Mouse (Mus musculus) lung, postnatal 0 days (tissue): ENCODE results near the gene Slc29a2. TPM values are rescaled to one million over a fixed set of nuclear protein-coding genes. Genes with fewer than 3 reads are reported as not detected.

Experiments used
- ATAC-seq: fragments of 200-750 bp; cut with Nextera tagmentation; 2 replicates; pipeline ENCODE4 v1.8.0; 2017; ENCODE audit warnings: moderate library complexity
- DNase-seq: peaks from one replicate; pipeline ENCODE4 v3.0.0-alpha.2; 2016; ENCODE audit warnings: low spot score
- H3K27ac ChIP-seq: fragments of 300-500 bp; sonication (generic); 2 replicates; pipeline ENCODE4 v1.5.1; 2014; ENCODE audit warnings: antibody characterized with exemption, mild to moderate bottlenecking, low read length, mixed read lengths
- H3K27me3 ChIP-seq: fragments of 300-500 bp; sonication (generic); replicated peaks from 2 replicates; pipeline ENCODE4 v1.6.1; 2014; ENCODE audit warnings: low read length, mixed read lengths; ENCODE audit not compliant: insufficient read depth
- H3K36me3 ChIP-seq: fragments of 300-500 bp; sonication (generic); 2 replicates; pipeline ENCODE4 v1.6.1; 2014; ENCODE audit warnings: low read length, mixed read lengths; ENCODE audit not compliant: insufficient read depth
- H3K4me1 ChIP-seq: fragments of 300-500 bp; sonication (generic); 2 replicates; pipeline ENCODE4 v1.6.1; 2014; ENCODE audit warnings: antibody characterized with exemption, low read depth, low read length, mixed read lengths; ENCODE audit not compliant: insufficient read depth
- H3K4me2 ChIP-seq: fragments of 300-500 bp; sonication (generic); replicated peaks from 2 replicates; pipeline ENCODE4 v1.6.1; 2014; ENCODE audit warnings: low read depth, mild to moderate bottlenecking, low read length, moderate library complexity, mixed read lengths
- H3K4me3 ChIP-seq: fragments of 300-500 bp; sonication (generic); 2 replicates; pipeline ENCODE4 v1.5.1; 2014; ENCODE audit warnings: low read depth, low read length
- H3K9ac ChIP-seq: fragments of 300-500 bp; sonication (generic); replicated peaks from 2 replicates; pipeline ENCODE4 v1.6.1; 2014; ENCODE audit warnings: low read depth, mild to moderate bottlenecking
- H3K9me3 ChIP-seq: fragments of 300-500 bp; sonication (generic); 2 replicates; pipeline ENCODE4 v1.6.1; 2016; ENCODE audit warnings: low read length, mixed read lengths
- CTCF ChIP-seq: IDR thresholded peaks from 2 replicates; pipeline ENCODE4 v1.5.1; 2016; ENCODE audit warnings: antibody characterized with exemption, mild to moderate bottlenecking
- EP300 ChIP-seq: IDR thresholded peaks from 2 replicates; pipeline ENCODE4 v1.6.1; 2016; ENCODE audit warnings: antibody characterized with exemption, mild to moderate bottlenecking, control low read depth
- WGBS: fragments of 180-500 bp; shearing (Covaris S2); extraction: QIAGEN DNeasy Blood & Tissue Kit; methylation state at CpG from one replicate; pipeline ENCODE4 v1.1.7; 2014; 5-methylcytosine and 5-hydroxymethylcytosine counted together
- polyA plus RNA-seq: library from polyadenylated mRNA; unstranded; fragments of >200 nt; fragmentation: Nextera tagmentation; extraction: Ambion mirVana; gene quantifications from 2 replicates; pipeline ENCODE4 v1.2.1, GENCODE M21; 2015

The Slc29a2 gene
- polyA plus RNA-seq, 1 experiment from 2014 or later = 0.88 TPM

DNA sequence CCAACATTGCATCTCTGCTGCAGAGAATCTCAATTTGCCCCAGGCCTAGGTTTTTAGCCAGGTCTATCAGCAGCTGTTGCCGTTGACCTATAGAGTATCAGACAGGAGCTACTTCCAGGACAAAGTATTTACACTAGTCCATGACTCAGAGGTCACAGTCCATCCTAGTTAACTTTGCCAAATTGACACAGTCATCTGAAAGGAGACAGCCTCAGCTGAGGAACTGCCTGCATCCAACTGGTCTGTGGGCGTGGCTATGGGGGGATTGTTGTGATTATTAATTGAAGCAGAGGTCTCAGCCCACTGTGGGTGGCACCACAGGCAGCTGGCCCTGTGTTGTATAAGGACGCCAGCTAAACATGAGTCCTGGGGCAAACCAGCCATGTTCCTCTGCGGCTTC, 18.7 kb upstream of the Slc29a2 start:
- WGBS = 53% methylated on average over 4 of the region's 4 CpGs
- H3K4me2 ChIP-seq = no peak overlapping the region
- DNase-seq (no peak), ATAC-seq (no peak)
- no peaks in the 10 kb centered on the region for H3K36me3 ChIP-seq
- H3K9ac ChIP-seq = no peak overlapping the region
- no peak for TF ChIP-seq CTCF
- no peak for TF ChIP-seq EP300
- H3K27me3 ChIP-seq = no peaks in the 10 kb centered on the region
- no peaks in the 10 kb centered on the region for H3K4me1 ChIP-seq
- H3K27ac ChIP-seq = no peak overlapping the region
- no peak overlapping the region for H3K4me3 ChIP-seq
- H3K9me3 ChIP-seq = no peaks in the 10 kb centered on the region

DNA sequence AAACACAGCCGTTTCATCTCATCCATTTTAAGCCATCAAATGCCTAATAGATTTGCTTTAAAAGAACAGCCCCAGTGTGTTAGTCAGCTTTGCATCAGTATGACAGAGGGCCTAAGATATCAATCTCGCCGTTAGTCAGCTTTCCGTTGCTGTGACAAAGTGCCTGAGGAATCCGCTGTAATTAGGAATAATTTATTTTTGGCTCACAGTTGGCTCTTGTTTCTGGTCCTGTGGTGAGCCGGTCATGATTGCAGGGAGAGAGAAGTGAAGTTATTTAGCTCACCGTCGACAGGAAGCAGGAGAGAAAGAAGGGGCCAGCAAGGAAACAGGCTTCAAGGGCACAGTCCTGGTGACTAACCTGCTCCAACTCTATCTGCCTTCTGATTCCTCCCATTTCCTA, 10.5 kb upstream of the Slc29a2 start:
- Histone ChIP-seq H3K36me3 (no peaks in the 10 kb centered on the region), H3K4me3 (no peak overlapping the region), H3K27me3 (no peaks in the 10 kb centered on the region), H3K9ac (no peak overlapping the region), H3K9me3 (no peaks in the 10 kb centered on the region), H3K4me2 (no peak overlapping the region), H3K4me1 (no peaks in the 10 kb centered on the region), H3K27ac (no peak overlapping the region)
- DNase-seq (no peak), ATAC-seq (no peak)
- WGBS = 42% methylated on average over 8 of the region's 8 CpGs
- TF ChIP-seq CTCF (no peak), EP300 (no peak)

DNA sequence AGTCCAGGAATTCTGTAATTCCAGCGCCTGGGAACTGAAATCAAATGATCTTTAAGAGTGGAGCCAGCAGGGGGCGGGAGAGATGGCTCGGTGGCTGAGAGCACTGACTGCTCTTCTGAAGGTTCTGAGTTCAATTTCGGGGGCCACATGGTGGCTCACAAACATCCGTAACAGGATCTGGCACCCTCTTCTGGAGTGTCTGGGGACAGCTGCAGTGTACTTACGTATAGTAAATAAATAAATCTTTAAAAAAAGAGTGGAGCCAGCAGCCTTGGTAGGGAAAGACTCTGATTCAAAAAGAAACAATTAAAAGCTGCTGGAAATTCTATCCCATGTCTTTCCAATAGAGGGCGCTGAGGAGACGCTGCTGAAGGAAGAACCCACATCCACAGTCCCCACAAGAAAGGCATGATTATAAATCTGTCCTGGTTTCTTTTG, 8.7 kb upstream of the Slc29a2 start:
- DNase-seq = peak; percentile 68

DNA sequence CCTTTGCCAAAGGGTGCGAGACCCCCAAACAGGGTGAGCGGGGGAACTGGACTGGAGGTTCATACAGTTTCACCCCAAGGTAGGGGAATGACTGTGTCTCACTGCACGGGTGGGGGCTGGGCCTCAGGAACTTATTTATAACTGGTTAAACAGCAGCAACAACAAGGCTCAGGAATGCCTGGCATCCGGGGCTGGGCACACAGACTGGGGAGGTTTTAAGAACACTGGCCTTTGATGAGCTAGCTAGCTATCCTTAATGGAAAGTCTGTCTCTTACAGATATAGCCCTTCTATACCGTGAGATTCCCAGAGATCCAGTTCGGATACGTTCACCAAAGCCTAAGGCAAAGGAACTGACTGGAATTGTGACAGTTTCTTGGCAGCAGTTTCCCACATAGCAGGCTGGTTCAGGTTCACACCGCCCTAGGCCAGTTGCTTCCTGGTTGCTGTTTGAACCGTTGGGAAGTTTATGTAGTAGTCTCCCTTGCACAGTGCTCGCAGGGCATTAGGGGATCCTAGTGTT, 7.4 kb upstream of the Slc29a2 start:
- peak; percentile 64 for DNase-seq
- H3K9me3 ChIP-seq = no peaks in the 10 kb centered on the region
- 19% methylated on average over 10 of the region's 10 CpGs for WGBS
- peak overlapping the region; percentile 38; the same call in 1 of the 2 replicates for H3K27ac ChIP-seq
- H3K36me3 ChIP-seq = no peaks in the 10 kb centered on the region
- H3K4me2 ChIP-seq = peak overlapping the region; percentile 27; the same call in 1 of the 2 replicates
- H3K4me1 ChIP-seq = no peaks in the 10 kb centered on the region
- H3K4me3 ChIP-seq = no peak overlapping the region
- no peak overlapping the region for H3K9ac ChIP-seq
- peak; percentile 84 for ATAC-seq
- TF ChIP-seq EP300 (no peak; the same call in 1 of the 2 replicates), CTCF (no peak)
- no peaks in the 10 kb centered on the region for H3K27me3 ChIP-seq

More for the DNA sequence above, 8.7 kb upstream of the Slc29a2 start:
- TF ChIP-seq CTCF (peak; percentile 63), EP300 (no peak)
- Histone ChIP-seq H3K4me1 (no peaks in the 10 kb centered on the region), H3K27ac (no peak overlapping the region), H3K36me3 (no peaks in the 10 kb centered on the region), H3K4me2 (no peak overlapping the region), H3K27me3 (no peaks in the 10 kb centered on the region), H3K9me3 (no peaks in the 10 kb centered on the region), H3K4me3 (no peak overlapping the region), H3K9ac (no peak overlapping the region)
- ATAC-seq = no peak
- 13% methylated on average over 8 of the region's 8 CpGs for WGBS

DNA sequence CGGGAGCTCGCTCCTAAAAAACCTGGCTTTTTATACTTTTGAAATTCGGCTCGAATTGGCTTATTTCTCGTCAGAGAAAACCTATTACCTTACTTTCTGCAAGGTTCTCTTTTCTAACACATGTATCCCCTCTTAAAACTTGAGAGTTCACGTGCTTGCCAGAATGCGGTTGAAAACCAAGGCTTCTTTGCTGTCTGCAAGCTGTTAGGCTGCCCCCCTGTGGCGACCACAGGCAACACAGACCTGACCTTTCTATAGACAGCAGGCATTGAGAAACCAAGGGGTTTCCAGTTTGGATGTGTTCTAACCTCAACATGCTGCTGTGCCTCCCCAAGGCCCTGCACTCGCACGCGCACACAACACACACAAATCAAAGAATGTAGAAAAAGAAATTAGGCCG, 6.9 kb upstream of the Slc29a2 start:
- 24% methylated on average over 12 of the region's 12 CpGs for WGBS

DNA sequence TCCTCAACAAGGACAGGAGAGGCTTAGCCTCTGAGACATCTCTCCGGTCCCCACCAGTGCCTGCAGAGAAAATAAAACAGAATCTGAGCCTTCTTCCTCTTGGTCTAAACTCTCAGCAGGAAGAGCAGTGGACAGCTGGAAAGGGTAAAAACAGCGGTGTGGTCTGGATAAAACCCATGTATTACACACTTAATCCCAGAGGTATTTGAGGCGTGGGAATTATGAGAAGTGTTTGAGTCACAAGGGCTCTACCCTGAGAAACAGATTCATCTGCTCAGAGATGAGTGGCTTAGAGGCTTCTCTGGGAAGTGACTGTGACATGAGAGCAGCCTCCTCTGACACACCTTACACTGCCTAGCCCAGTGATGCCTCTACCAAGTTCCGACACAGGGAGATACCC, 6.0 kb upstream of the Slc29a2 start:
- TF ChIP-seq CTCF (no peak), EP300 (no peak)
- no peak overlapping the region for H3K9ac ChIP-seq
- DNase-seq (no peak), ATAC-seq (no peak)
- 68% methylated on average over 4 of the region's 4 CpGs for whole genome bisulfite sequencing
- H3K36me3 ChIP-seq = no peaks in the 10 kb centered on the region
- H3K4me2 ChIP-seq = no peak overlapping the region
- H3K27ac ChIP-seq = no peak overlapping the region
- H3K9me3 ChIP-seq = no peaks in the 10 kb centered on the region
- no peaks in the 10 kb centered on the region for H3K4me1 ChIP-seq
- no peak overlapping the region for H3K4me3 ChIP-seq
- H3K27me3 ChIP-seq = no peaks in the 10 kb centered on the region

More for the DNA sequence above, 6.9 kb upstream of the Slc29a2 start:
- no peaks in the 10 kb centered on the region for H3K36me3 ChIP-seq
- H3K4me2 ChIP-seq = peak overlapping the region; percentile 27; the same call in 1 of the 2 replicates
- peak overlapping the region; percentile 38; the same call in 1 of the 2 replicates for H3K27ac ChIP-seq
- TF ChIP-seq CTCF = peak; percentile 84
- TF ChIP-seq EP300 = no peak
- ATAC-seq (peak; percentile 74), DNase-seq (peak; percentile 88)
- H3K4me3 ChIP-seq = no peak overlapping the region
- no peaks in the 10 kb centered on the region for H3K4me1 ChIP-seq
- no peak overlapping the region for H3K9ac ChIP-seq
- H3K9me3 ChIP-seq = no peaks in the 10 kb centered on the region
- H3K27me3 ChIP-seq = no peaks in the 10 kb centered on the region
